Mouse (Mus musculus): ENCODE data around the gene Wasf2.

Wasf2 gene

DNA sequence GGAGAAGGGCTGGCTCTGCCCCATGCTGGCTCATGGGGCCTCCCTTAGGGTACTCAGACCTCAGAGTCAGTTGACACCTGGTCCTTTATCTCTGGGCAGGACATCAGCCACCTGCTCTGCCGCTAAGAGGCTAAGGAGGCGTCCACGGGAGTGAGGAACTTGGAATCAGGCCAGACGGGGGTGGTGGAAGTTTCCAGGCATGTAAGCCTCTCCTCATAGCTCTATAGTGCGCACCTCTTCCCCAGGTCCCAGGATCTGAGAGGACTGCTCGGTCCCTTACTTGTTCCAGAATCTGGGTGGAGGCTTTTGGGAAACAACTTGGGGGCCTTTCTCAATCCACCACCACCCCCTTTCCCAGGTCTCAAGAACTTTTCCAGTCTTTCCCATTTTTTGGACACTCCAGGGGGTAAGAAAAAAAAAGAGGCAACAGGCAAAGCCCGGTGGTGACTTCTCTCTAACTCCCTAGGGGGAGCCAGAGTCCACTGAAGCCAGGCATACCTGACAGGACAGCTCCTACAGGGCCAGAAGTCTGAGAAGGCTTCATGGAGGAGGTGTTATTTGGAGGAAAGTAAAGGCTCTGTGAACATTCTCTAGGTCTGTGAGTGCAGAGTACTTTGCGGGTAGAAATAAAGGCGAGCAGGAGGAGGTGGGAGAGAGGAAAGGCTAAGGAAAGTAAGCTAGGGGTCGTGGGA, 103.1 kb downstream of the Wasf2 start:
- no peak for DNase-seq (ENCODE audit: extremely low spot score, low read depth, low spot score)

DNA sequence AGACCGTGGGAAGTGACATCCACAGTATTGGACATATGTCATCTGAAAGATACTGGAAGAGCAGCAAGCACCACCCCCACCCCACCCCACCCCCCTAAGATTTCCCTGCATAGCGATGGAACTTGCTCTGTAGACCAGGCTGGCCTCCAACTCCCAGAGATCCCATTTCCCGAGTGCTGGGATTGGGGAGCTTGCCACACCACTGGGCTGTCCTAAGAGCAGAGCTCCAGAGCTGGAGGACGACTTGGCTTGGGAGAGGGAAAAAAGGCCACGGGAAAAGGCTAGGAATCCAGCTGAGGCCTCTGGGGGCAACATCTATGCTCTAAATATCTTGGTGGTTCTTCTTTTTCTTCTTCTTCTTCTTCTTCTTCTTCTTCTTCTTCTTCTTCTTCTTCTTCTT, 104.5 kb downstream of the Wasf2 start:
- DNase-seq (ENCODE audit: extremely low spot score, low read depth, low spot score), result no peak

DNA sequence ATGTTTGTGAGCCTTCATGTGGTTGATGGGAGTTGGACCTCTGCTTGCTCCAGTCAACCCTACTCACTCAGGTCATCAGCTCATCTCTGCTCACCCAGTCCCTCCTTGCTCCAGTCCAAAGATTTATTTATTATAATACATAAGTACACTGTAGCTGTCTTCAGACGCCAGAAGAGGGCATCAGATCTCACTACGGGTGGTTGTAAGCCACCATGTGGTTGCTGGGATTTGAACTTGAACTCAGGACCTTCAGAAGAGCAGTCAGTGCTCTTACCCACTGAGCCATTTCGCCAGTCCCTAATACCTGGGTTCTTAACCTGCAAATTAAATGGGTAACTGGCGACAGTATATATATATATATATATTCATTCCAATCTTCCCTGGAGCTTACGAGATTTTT, 105.1 kb downstream of the Wasf2 start:
- no peak for DNase-seq (ENCODE audit: extremely low spot score, low read depth, low spot score)

DNA sequence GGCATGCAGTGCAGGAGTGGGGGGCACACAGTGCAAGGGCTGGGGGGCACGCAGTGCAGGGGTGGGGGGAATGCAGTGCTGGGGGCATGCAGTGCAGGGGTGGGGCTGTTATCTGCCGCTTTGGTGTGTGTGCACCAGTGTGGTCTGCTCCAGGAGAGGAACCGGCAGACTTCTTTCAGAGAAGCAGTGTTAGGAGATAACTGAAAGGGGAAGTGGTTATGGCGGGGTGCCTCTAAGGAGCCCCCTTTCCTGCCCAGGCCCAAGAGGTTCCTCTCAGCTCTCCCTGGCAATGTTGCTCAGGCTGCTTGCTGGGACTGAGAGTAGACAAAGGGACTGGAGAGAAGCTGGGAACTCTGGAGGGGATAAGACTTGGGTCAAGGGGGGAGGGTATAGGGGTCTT, 107.6 kb downstream of the Wasf2 start:
- no peak for DNase-seq (ENCODE audit: extremely low spot score, low read depth, low spot score)

DNA sequence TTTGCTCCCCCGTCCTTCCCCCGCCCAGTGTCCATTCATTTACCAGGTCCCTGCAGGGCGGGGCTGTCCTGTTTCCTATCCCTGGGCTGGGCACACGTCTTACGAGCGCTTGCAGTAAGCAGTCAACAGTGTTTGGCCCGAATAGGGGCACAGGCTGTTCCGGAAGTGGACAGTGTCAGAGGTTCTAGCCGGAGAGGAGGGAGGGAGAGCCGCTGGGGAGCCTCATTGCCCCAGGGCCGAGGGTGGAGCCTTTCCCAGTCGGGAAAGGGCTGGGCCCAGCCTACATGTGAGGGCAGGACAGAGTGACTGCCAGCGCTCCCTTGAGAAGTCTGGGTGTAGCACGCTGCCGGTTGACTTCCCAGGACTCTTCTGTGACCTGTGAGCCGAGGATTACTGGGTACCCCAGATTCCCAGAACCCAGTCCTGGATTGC, 110.2 kb downstream of the Wasf2 start, which contains the start of gene Map3k6:
TSS of gene Map3k6 (plus strand) at position 329 of the 432 bp plus-strand sequence.
- DNase-seq (ENCODE audit: extremely low spot score, low read depth, low spot score), result no peak

DNA sequence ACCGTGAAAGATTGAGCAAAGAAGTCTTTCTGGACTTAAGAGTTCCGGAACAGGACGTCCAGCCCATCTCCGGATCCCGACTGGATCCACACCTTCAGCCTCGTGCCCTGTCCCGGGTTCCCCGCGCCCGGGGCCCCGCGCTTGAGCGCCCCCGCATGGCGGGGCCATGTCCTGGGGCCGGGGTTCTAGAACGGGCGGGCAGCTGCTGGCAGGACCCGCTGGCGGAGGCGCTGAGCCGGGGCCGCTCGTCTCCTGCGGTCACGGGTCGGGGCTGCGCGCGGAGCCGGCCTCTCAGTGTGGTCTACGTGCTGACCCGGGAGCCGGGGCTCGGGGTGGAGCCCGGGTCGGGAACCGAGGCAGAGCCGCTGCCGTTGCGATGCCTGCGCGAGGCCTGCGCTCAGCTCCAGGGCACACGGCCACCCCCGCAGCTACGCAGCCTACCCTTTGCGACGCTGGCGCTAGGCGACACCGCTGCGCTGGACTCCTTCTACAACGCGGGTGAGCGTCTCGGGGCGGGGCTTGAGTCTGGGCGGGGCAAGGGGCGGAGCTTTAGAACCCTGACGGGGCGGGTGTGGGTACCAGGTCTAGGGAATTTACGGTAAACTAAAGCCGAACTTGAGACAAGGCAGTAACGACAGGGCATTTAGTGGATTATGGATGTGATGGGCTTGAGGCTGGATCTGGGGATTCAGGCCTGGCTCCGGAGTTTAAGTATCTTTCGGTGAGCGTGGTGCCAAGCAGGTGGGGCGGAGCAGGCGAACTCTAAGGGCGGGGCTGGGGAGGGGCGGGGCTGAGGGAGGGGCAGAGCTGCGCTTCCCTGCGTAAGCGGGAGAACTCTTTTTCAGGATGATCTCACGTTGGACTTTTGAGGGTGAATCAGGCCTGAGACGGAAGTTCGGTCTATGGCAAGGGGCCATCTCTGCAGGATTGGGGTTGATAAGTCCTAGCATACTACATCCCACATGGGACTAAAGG, 110.9 kb downstream of the Wasf2 start:
- DNase-seq (ENCODE audit: extremely low spot score, low read depth, low spot score), result peak; percentile 52

DNA sequence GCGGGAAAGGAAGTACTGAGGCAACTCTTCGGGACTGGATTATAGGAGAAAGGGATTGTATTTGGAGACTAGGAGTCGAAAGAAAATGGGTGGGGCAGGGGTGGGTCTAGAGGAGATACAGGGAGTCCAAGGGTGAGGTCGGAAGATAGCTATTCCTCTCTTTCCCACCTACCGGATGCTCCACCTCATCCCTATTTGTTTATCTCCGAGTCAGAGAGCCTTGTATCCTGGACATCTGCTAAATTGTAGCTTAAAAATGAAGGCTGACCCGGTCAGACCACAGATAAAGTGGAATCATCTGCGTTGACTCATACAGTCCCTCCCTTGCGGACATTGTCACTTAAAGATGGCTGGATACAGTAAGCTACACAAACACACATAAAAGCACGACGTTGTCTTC, 111.6 kb downstream of the Wasf2 start:
- DNase-seq (ENCODE audit: extremely low spot score, low read depth, low spot score), result no peak

DNA sequence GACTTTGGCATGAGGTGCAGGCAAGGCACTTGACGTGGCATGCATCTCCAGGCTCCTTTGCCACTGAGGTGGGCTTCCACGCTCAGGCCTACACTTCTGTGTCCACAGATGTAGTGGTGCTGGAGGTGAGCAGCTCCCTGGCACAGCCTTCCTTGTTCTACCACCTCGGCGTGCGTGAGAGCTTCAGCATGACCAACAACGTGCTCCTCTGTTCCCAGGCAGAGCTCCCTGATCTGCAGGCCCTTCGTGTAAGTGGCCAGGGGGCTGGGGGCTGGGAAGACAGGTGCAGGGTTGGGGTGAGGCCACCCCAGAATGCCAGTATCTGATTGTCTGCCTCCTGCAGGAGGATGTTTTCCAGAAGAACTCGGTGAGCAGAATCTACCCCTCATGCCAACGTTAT, 112.4 kb downstream of the Wasf2 start:
- no peak for DNase-seq (ENCODE audit: extremely low spot score, low read depth, low spot score)

DNA sequence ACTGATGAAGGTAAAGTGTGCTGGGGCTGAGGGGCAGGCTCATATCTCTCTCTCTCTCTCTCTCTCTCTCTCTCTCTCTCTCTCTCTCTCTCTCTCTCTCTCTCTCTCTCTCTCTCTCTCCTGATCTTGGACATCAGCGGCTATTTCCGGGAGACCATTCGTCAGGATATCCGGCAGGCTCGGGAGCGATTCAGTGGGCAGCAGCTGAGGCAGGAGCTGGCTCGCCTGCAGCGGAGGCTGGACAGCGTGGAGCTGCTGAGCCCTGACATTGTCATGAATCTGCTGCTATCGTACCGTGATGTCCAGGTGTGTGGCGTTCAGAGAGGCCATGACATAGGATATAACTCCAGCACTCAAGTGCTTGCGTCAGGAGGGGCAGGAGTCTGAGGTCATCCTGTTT, 113.2 kb downstream of the Wasf2 start:
- no peak for DNase-seq (ENCODE audit: extremely low spot score, low read depth, low spot score)

DNA sequence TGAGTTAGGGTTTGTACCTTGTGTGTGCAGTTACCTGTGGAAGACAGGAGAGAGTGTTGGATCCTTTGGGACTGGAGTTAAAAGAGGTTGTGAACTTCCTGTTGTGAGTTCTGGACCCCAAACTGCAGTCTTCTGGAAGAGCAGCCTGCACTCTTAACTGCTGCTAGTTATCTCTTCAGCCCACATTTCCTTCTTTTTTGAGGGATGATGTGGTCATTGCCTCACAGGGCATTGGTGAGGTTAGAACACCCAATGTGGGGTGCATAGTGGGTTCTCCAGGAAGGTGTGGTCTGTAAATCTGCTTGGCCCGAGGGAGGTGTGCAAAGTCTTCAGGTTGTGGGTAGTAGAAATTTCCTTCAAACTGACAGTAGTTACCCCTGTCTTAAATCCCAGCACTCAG, 114.0 kb downstream of the Wasf2 start:
- DNase-seq (ENCODE audit: extremely low spot score, low read depth, low spot score), result no peak

DNA sequence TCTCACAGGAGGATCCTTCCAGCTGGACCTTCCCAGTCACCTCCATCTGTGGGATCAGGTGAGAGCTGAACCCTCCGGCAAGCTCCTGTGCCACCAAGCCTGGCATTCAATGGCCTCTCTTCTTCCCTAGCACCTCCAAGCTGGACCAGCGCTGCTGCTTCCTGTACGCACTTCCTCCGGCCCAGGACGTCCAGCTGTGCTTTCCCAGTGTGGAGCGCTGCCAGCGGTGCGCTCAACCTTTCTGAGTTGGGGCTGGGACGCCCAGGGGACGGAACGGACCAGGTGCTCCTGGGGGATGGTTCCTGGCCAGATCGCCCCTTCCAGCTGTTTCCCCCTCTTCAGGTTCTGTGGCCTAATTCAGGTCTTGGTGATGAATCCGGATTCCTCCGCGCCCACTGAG, 116.8 kb downstream of the Wasf2 start:
- DNase-seq (ENCODE audit: extremely low spot score, low read depth, low spot score), result no peak

DNA sequence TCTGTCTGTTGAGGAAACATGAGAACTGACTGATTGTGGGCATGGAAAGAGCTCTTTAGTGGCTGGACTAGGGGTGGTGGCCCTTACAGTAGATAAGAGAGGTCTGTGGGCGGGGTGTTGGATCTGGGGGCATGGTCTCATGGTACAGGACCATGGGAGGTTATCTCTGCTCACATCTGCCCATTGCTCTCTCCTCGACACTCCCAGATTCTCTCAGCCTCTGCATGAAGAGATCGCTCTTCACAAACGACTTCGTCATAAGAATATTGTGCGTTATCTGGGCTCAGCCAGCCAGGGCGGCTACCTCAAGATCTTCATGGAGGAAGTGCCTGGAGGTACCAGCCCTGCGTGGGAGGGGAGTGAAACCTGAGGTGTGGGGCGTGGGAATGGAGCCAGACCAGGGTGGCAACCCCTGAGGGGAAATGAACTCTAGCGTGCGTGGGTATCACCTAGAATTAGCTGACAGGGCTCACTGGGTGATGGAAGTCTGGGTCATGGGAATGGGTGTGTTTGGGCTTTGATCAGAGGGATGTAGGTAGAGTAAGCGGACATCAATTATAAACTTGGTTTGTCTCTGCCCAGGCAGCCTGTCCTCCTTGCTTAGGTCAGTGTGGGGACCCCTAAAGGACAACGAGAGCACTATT, 117.6 kb downstream of the Wasf2 start:
- no peak for DNase-seq (ENCODE audit: extremely low spot score, low read depth, low spot score)

Measured in hindlimb bud, embryonic 11.5 days (tissue).